Mouse (Mus musculus): Measurements from ENCODE around the gene Sytl3. TPM values are rescaled to one million over a fixed set of nuclear protein-coding genes. Genes with fewer than 3 reads are reported as not detected.

Sytl3 gene
- polyA plus RNA-seq, 1 experiment from 2014 or later: 0.25 TPM

Other genes with a start within 250 kb of the Sytl3 start
- gene Dynlt1b, start 229.0 kb upstream of the Sytl3 start, polyA plus RNA-seq (2016; fragmentation: Nextera tagmentation; extraction: Ambion mirVana): 422 and 472 TPM in 2 replicates
- 22.9 and 28.7 TPM in 2 replicates for gene Dynlt1c, start 57.4 kb upstream of the Sytl3 start, polyA plus RNA-seq (2016; fragmentation: Nextera tagmentation; extraction: Ambion mirVana)
- 242 and 244 TPM in 2 replicates for gene Dynlt1f, start 3.2 kb upstream of the Sytl3 start, polyA plus RNA-seq (2016; fragmentation: Nextera tagmentation; extraction: Ambion mirVana)
- 121 and 125 TPM in 2 replicates for gene Ezr, start 123.7 kb downstream of the Sytl3 start, polyA plus RNA-seq (2016; fragmentation: Nextera tagmentation; extraction: Ambion mirVana)

Measured in heart, embryonic 10.5 days (tissue).